Mouse (Mus musculus) MEL (cell line): Measurements from ENCODE around the gene Ribc1.

Experiments used
- CTCF ChIP-seq, 3 experiments: IDR thresholded peaks in 2 of 3; conservative IDR thresholded peaks in 1 of 3; 2 replicates each; pipeline ENCODE4 v1.5.1; 2011 to 2012; ENCODE audit warnings: low read length in 3 of 3, low read depth in 2 of 3, mild to moderate bottlenecking in 2 of 3, improper control_type of control experiment in 1 of 3, inconsistent platforms in 1 of 3, mixed read lengths in 1 of 3, moderate library complexity in 1 of 3; ENCODE audit not compliant: control insufficient read depth in 1 of 3, insufficient read depth in 1 of 3, poor library complexity in 1 of 3, severe bottlenecking in 1 of 3
- JUND ChIP-seq: IDR thresholded peaks from 2 replicates; pipeline ENCODE4 v1.6.1; 2011; ENCODE audit warnings: low read depth, mild to moderate bottlenecking, improper control_type of control experiment, low read length
- KAT2A ChIP-seq: conservative IDR thresholded peaks from 2 replicates; pipeline ENCODE4 v1.6.1; 2012; ENCODE audit warnings: low read depth, low read length, improper control_type of control experiment, inconsistent platforms
- MAX ChIP-seq: IDR thresholded peaks from 2 replicates; pipeline ENCODE4 v1.6.1; 2011; ENCODE audit warnings: low read length, improper control_type of control experiment
- POLR2A ChIP-seq, 2 experiments: IDR thresholded peaks; 2 replicates each; pipeline ENCODE4 v1.6.1; 2011 to 2012; ENCODE audit warnings: low read length in 2 of 2, mild to moderate bottlenecking in 2 of 2, control low read depth in 1 of 2, improper control_type of control experiment in 1 of 2, low read depth in 1 of 2, moderate library complexity in 1 of 2; ENCODE audit not compliant: control insufficient read depth in 1 of 2, insufficient read depth in 1 of 2, poor library complexity in 1 of 2
- USF2 ChIP-seq, 2 experiments: IDR thresholded peaks; 2 replicates each; pipeline ENCODE4 v1.6.1; 2011 to 2012; ENCODE audit warnings: improper control_type of control experiment in 2 of 2, low read length in 2 of 2, borderline replicate concordance in 1 of 2, inconsistent platforms in 1 of 2, low read depth in 1 of 2, mild to moderate bottlenecking in 1 of 2; ENCODE audit not compliant: insufficient read depth in 1 of 2
- ZNF384 ChIP-seq: IDR thresholded peaks from 2 replicates; pipeline ENCODE4 v1.6.1; 2012; ENCODE audit warnings: low read depth, mild to moderate bottlenecking, inconsistent platforms, low read length, improper control_type of control experiment

GRCm38 (mm10) chrX:152019294-152019693 is 3.2 kb upstream of the Ribc1 start:
- TF ChIP-seq POLR2A (IDR thresholded peaks at IDR 0.05; ENCODE audit: control insufficient read depth in 1 of 2, insufficient read depth in 1 of 2, low read depth in 1 of 2, low read length in 2 of 2, poor library complexity in 1 of 2) (no peak), JUND (no peak), ZNF384 (no peak), CTCF (IDR thresholded peaks at IDR 0.05 in 2 of 3, conservative IDR thresholded peaks at IDR 0.05 in 1 of 3; ENCODE audit: control insufficient read depth in 1 of 3, insufficient read depth in 1 of 3, low read depth in 2 of 3, low read length in 3 of 3, poor library complexity in 1 of 3, severe bottlenecking in 1 of 3) (no peak), MAX (no peak), USF2 (IDR thresholded peaks at IDR 0.05; ENCODE audit: borderline replicate concordance in 1 of 2, insufficient read depth in 1 of 2, low read depth in 1 of 2, low read length in 2 of 2) (no peak), KAT2A (no peak)
